Mouse (Mus musculus) layer of hippocampus, adult 8-10 months (tissue): ENCODE data around the gene Psmb11. TPM values are rescaled to one million over a fixed set of nuclear protein-coding genes. Genes with fewer than 3 reads are reported as not detected.
A peak's percentile ranks its signal among the peaks of the same experiment; 100 is the strongest.

Source experiments
- DNase-seq, 2 experiments: peaks; one replicate each; pipeline ENCODE4 v3.0.0; 2022; ENCODE audit warnings: low spot score in 2 of 2
- total RNA-seq, 4 experiments: library from RNA; stranded (reverse); gene quantifications; 2 replicates each; pipeline ENCODE4 v1.2.4; 2022

The Psmb11 gene
- under 1 TPM in 3 of 4 experiments, not detected in 1; 0.14 to 0.51 (median 0.23) TPM for total RNA-seq

GRCm38 (mm10) chr14:54621133-54621532, at the start of gene Psmb11:
Psmb11 (plus strand) TSS chr14:54621433.
- no peak for DNase-seq

DNA sequence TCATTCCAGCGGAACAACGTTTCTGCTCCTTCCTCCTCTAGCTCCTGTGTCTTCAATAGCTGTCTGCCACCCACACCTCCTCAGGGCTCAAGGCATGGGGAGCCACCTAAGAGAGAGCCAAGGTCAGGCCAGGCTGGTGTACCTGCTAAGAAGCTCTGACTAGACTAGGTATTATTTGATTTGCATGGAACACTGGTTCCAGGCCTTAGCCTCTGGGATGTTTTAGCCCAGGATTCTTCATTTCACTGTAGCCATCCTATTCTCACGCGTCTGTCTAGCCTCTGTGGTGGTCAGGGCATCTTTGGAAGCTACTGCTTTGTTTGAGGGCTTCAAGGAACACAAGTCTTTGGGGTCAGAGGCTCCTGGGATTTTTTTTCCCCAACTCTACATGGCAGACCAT, 49.1 kb upstream of the Psmb11 start:
- DNase-seq: no peak

- DNase-seq: no peak
Observed at GRCm38 (mm10) chr14:54572790-54573736, 48.2 kb upstream of the Psmb11 start.

GRCm38 (mm10) chr14:54574253-54574652, 47.0 kb upstream of the Psmb11 start:
- DNase-seq: no peak

DNA sequence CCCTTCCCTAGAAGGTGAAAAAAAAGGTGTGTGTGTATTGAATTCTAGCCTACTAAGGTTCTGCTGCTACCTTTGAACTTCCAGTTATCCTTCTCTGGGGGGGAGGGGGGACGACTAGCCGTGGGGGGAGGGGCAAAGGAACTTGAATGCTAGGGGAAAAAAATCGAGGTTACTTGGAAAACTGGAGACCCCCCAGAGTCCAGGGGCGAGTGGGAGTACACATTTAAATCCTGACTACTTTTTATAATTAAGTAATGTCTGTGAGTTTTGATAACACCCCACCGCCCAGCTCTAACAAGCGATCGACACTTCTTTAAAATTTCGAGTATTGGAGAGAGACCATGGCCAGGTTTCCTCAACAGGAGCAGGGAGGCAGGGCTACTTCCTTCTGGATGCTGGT, 46.2 kb upstream of the Psmb11 start:
- DNase-seq: no peak

DNA sequence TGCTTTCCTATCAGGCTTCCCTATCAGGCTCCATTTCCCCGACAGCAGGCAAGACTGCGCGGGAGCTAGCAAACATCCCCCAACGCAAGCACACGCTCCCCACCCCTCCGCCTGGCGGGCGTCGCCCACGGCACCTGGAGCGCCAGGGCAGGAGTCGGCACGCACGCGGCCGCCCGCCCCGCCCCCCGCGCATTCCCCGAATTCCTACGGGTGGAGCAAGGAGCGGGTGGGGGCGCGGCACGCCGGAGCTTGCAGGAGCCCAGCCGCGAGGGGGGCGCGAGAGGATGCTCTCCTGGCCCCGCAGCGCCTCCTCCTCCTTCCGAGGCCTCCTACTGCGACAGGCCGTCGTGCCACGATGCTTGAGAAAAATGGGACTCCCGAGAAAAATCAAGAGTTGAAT, 45.6 kb upstream of the Psmb11 start:
- DNase-seq: no peak

DNA sequence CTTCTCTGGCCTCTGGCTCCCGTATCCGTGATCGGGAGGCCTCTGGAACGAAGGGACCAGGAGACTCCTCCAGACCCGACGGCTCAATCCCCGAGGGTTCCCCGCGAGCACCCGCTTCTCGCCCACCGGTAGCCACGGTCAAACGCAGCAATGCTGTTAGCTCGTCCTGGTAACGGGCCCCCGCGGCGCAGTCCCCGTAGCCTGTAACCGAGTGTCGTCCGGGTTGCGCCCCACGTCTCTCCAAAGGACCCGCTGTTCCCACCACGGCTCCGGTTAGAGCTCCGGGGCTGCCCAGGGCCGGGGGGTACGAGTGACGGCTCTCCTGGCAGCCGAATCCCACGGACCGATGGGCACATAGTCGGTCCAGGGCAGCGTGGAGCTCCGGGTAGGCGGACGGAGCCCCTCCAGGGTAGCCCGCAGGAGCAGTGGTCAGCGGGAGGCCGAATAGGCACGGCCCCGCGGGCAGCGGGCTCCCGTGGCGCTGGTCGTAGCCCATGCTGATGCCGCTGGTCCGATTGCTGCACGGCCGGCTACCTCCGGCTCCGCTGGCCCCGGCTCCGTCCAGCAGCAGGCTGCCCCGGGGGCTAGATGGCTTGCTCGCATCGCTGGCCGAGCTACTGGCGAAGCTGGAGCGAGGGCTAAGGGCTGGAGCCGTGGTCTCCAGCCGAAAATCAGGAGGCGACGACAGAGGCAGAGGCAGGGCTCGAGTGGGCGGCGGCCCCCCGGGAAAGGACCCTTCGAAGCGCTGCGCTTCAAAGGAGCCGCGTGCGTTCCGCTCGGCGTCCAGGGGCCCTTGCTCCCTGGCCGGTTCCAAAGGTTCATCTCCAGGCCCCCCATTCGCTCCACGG, 44.8 kb upstream of the Psmb11 start:
- no peak for DNase-seq

GRCm38 (mm10) chr14:54577089-54577982, 43.9 kb upstream of the Psmb11 start, which contains the start of gene Ajuba:
Ajuba (minus strand) TSS chr14:54577558.
- peak; percentile 37 to 56 for DNase-seq

DNA sequence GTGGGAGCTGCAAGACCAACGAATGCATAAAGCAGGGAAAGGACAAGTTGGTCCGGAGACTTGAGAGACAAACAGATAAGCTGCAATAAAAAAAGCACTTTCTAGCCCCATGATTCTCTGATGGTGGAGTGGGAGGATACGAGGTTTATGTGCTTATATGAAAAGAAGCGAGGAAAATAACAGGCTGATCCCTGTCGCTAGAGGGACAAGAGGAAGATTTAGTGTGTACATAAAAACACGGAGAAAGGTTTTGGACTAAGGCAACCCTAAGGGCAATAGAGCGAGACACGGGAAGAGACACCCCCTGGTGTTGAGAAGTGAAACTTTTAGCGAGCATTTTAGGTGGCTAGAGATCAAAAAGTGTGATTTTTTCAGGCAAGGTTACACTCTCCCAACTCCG, 43.2 kb upstream of the Psmb11 start:
- DNase-seq: no peak

DNA sequence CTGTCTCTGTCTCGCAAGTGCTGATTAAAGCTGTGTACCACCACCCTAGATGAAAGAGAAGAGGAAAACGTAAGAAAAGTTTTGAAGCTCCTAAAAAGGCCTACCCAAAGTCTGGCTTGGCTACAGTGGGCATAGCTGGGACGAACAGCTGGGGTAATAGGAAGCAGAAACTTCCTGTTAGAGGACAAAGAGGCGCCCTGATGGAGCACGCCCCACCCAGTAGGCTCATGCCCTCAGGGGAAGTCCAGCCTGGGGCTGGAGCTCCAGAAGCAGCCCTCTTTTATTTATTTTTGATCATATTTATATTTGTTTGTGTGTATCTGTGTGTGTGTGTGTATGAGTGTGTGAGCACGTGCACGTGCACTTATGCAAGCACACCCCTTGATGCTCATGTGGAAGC, 41.6 kb upstream of the Psmb11 start:
- DNase-seq: no peak

DNA sequence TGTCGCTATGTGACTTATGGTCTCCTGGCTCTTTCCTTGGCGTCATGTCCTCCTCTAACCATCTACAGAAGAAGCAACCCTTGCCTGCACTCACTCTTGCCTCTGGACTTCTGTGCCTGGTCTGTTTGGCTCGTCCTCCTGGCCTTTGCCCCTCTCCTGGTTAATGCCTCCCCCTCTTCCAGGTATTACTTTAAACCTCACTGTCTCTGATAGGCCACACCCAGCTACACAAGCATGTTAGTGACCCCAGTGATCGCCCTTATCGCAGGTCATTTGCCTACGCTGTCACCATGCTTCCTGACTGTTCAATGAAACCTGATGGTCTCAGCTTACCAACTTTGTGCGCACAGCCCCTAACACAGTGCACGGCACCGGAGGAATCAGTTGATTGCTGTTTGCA, 38.7 kb upstream of the Psmb11 start:
- DNase-seq: no peak

DNA sequence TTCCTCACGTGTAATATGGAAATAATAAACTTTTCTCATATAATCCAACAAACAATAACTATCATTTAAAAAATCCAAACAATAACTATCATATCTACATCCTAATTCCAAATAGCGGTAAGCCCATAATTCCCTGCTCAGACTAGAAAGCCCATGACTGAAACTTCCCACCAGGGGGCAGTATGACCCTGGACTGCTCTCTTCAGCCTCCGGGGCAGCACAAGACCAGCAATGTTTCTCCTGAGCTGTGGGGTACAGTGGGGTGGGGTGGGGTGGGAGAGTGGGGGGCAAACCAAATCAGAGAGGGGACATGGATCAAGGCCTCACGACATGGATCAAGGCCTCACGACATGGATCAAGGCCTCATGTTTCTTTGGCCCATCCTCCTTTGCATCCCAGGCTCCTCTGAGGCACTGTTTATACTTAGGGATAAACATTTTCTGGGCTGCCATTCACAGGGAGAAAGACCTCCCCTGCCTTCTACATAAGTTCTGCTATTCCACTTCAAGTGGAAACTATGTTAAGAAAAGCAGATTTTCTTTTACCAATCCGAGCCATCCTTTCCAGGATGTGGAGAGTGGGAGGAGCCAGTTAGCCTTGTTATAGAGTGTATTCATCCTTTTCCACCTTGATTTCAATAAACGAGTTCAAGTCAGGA, 37.4 kb upstream of the Psmb11 start:
- peak in 1 of 2 experiments; percentile 54 for DNase-seq

DNA sequence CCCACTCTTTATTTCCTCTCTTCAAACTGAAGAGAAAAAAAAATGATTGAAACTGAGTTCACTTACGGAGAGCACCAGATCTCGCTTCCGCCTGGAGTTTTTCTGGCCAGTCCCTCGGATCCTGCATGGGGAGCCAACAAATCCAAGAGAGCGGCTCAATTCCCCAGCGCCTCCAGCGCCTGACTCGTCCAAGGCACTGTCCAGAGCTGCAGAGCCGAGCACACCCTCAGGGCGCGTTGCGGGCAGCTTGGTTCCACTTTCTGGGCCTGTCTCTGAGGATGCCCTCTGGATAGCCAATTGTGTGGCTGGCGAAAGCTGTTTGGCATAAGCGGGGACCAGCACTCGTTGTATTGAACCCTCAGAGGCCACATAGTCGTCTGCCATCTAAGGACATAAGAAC, 30.2 kb upstream of the Psmb11 start:
- no peak for DNase-seq

- no peak for DNase-seq
Observed at GRCm38 (mm10) chr14:54592319-54592934, 28.8 kb upstream of the Psmb11 start.

DNA sequence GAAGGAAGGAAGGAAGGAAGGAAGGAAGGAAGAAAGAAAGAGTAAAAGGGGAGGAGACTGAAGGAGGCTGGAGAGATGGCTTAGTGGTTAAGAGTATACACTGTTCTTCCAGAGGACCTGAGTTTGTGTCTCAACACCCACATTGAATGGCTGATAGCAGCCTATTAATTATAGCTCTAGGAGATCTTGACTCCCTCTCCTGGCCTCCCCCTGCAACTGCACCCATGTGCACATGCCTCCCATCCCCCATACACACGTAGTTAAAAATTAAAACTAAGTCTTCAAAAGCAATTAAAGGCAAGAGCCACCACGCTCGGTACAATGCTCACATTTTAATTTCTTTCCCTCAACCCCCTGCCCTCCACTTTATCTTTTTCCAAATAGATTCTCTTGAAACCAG, 27.2 kb upstream of the Psmb11 start:
- DNase-seq: no peak

DNA sequence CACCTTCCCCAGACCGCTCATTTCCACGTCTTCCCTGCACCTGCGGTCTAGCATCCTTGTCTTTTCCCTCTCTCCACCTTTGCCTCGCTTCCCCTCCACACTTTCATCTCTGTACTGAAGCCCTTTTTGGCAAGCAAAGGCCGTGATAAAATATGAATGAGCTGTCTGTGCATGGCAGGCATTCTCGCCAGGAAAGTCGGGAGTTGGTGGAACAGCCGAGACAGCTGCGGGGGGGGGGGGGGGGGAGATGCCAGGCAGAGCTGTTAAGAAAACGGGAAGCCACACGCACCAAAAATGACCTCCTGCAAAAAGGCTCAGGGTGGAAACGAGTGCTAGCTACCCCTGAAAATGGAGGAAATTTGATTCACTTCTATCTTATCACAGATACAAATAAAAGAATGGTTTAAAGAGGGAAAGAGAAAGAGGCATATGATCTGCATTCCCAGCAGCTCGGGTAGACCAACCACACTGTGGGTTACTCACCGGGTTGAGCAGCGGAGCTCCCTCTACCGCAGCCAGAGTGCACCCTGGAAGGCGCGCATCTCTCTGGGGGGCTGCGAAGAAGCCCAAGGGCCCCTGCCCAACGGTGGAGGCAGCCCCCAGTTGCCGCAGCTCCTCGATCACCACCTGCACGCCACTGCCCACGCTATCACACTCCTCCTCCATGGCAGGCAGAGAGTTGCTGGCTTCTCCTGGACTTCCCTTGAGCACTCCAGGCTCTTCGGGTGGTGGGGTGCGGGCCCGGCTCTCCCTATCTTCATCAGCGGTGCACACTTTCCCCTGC, 26.4 kb upstream of the Psmb11 start:
- no peak for DNase-seq

DNA sequence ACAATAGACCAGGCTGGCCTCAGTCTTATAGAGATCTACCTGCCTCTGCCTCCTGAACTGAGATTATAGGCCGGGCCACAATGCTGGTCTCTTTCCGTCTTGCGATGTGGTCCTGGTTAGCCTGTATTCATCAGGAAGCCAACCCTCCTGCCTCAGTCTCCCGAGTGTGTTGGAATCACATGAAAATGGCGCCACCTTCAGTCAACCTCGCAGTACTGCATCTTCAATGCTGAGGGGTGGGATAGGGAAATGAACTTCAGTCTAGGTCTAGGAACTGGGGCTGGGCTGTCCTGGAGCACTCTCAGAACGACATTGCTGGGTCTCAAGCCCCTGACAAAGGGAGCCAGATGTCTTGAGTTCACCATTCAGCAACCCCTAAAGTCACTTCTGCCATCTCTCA, 24.1 kb upstream of the Psmb11 start:
- no peak for DNase-seq

GRCm38 (mm10) chr14:54601601-54602000, 19.6 kb upstream of the Psmb11 start:
- DNase-seq: no peak

DNA sequence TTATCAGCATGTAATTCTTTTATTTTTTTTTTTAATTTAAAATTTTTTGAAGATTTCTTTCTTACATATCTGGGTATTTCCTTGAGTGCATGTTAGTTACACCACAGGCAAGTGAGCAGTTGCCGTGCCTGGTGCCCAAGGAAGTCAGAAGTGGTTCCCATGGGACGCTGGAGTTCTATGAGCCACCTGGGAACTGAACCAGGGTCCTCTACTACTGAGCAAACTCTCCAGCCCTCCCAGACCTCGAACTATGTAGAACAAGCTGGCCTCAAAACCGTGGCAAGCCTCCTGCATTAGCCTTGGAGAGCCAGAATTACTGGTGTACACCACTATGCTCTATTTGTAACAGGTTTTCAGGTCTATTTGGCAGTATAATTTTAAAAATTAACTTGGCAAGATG, 18.6 kb upstream of the Psmb11 start:
- no peak for DNase-seq
